8 mouse cellular contexts compared by ENCODE assay signal in the genomic region with DNA sequence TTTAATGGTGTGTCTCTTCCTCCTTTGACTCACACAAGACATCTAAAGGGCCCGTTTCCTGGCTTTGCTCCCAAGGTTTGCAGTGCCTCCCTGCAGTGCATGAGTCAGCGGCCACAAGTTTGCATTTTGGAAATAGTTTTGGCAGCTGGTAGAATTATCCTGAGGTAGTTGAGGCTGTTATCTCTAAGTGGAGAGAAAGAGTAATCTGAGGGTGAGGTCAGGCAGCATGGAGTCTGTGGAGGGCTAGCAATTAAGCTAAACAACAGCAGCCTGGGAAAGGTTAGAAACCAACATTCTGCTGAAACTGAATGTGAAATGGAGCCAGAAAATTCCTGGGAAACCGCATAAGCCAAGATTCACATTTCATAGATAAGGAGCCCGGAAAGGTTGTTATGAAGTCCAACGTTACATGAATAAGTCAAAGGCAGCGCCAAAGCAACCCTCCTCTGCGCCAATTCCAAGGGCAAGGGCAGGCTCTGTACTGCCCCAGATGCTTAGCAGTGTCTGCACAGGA.
A peak's percentile ranks its signal among the peaks of the same experiment; 100 is the strongest.
DNase-seq lines count a peak whose midpoint lies in the region; ATAC-seq and TF ChIP-seq lines count a peak whose summit lies in the region.

No protein-coding gene starts in this region.

- H3K9ac ChIP-seq in embryonic facial prominence, embryonic 14.5 days (ENCODE audit: low read depth, low read length): no peak overlapping the region
- H3K9ac ChIP-seq in forebrain, embryonic 12.5 days: no peak overlapping the region
- no peak overlapping the region for H3K9ac ChIP-seq in midbrain, embryonic 13.5 days (replicated peaks)

- H3K4me1 ChIP-seq in embryonic facial prominence, embryonic 14.5 days (ENCODE audit: control insufficient read depth, insufficient read depth, low read length): no peaks in the 10 kb centered on the region; the same call in 1 of the 2 replicates
- no peaks in the 10 kb centered on the region for H3K4me1 ChIP-seq in embryonic facial prominence, embryonic 10.5 days
- peaks cover 2% of the 10 kb centered on the region; the same call in 1 of the 2 replicates for H3K4me1 ChIP-seq in lung, adult 2 months (ENCODE audit: control insufficient read depth, insufficient read depth, low read length)
- no peaks in the 10 kb centered on the region for H3K4me1 ChIP-seq in forebrain, embryonic 12.5 days
- H3K4me1 ChIP-seq in midbrain, embryonic 13.5 days (replicated peaks): no peaks in the 10 kb centered on the region

- H3K9me3 ChIP-seq in embryonic facial prominence, embryonic 14.5 days (ENCODE audit: control insufficient read depth, low read length): no peaks in the 10 kb centered on the region
- H3K9me3 ChIP-seq in embryonic facial prominence, embryonic 10.5 days: no peaks in the 10 kb centered on the region
- no peaks in the 10 kb centered on the region for H3K9me3 ChIP-seq in forebrain, embryonic 12.5 days
- no peaks in the 10 kb centered on the region for H3K9me3 ChIP-seq in midbrain, embryonic 13.5 days

- H3K4me3 ChIP-seq in embryonic facial prominence, embryonic 14.5 days (ENCODE audit: low read depth, low read length): no peak overlapping the region
- H3K4me3 ChIP-seq in embryonic facial prominence, embryonic 10.5 days: no peak overlapping the region
- H3K4me3 ChIP-seq in lung, adult 2 months (replicated peaks; ENCODE audit: extremely low read depth, low read depth, low read length): no peak overlapping the region
- H3K4me3 ChIP-seq in forebrain, embryonic 12.5 days (replicated peaks): no peak overlapping the region
- no peak overlapping the region for H3K4me3 ChIP-seq in midbrain, embryonic 13.5 days (replicated peaks)

- no peak overlapping the region for H3K4me2 ChIP-seq in embryonic facial prominence, embryonic 14.5 days (ENCODE audit: low read depth, low read length)
- H3K4me2 ChIP-seq in forebrain, embryonic 12.5 days: no peak overlapping the region
- no peak overlapping the region for H3K4me2 ChIP-seq in midbrain, embryonic 13.5 days (replicated peaks)

- no peak for TF ChIP-seq CTCF in lung, adult 2 months (IDR thresholded peaks at IDR 0.05; ENCODE audit: insufficient read depth, low read length)

- peak; percentile 81 for DNase-seq in embryonic facial prominence, embryonic 14.5 days (ENCODE audit: low spot score)
- no peak for DNase-seq in embryonic facial prominence, embryonic 10.5 days (ENCODE audit: low spot score)
- DNase-seq in 3134 (ENCODE audit: extremely low read depth, insufficient read length, low spot score): peak; percentile 87
- DNase-seq in fibroblast of lung, adult 2 months (ENCODE audit: low read depth): peak; percentile 94
- DNase-seq in lung, adult 2 months: peak; percentile 52
- DNase-seq in T-cell, adult 2 months (ENCODE audit: low spot score): no peak

- no peaks in the 10 kb centered on the region for H3K36me3 ChIP-seq in embryonic facial prominence, embryonic 14.5 days (ENCODE audit: control insufficient read depth, insufficient read depth, low read length)
- no peaks in the 10 kb centered on the region for H3K36me3 ChIP-seq in embryonic facial prominence, embryonic 10.5 days (replicated peaks)
- no peaks in the 10 kb centered on the region for H3K36me3 ChIP-seq in forebrain, embryonic 12.5 days (replicated peaks)
- H3K36me3 ChIP-seq in midbrain, embryonic 13.5 days: no peaks in the 10 kb centered on the region

- WGBS in embryonic facial prominence, embryonic 14.5 days: 62% methylated on average over 7 of the region's 7 CpGs
- 86% methylated on average over 7 of the region's 7 CpGs for WGBS in embryonic facial prominence, embryonic 10.5 days
- WGBS in lung, adult 2 months: 38% methylated on average over 7 of the region's 7 CpGs
- 88% methylated on average over 7 of the region's 7 CpGs for WGBS in forebrain, embryonic 12.5 days
- 91% methylated on average over 7 of the region's 7 CpGs for WGBS in midbrain, embryonic 13.5 days

- H3K27ac ChIP-seq in embryonic facial prominence, embryonic 14.5 days (replicated peaks; ENCODE audit: low read depth, low read length): no peak overlapping the region
- no peak overlapping the region for H3K27ac ChIP-seq in embryonic facial prominence, embryonic 10.5 days (replicated peaks)
- H3K27ac ChIP-seq in forebrain, embryonic 12.5 days: no peak overlapping the region
- no peak overlapping the region for H3K27ac ChIP-seq in midbrain, embryonic 13.5 days

- no peak for TF ChIP-seq POLR2A in lung, adult 2 months (IDR thresholded peaks at IDR 0.05; ENCODE audit: borderline replicate concordance, extremely low read depth, low read depth, low read length)

- ATAC-seq in embryonic facial prominence, embryonic 14.5 days (ENCODE audit: low read depth): peak; percentile 60; the same call in 1 of the 2 replicates
- ATAC-seq in forebrain, embryonic 12.5 days (ENCODE audit: low FRiP score): no peak
- no peak for ATAC-seq in midbrain, embryonic 13.5 days

- no peaks in the 10 kb centered on the region for H3K27me3 ChIP-seq in embryonic facial prominence, embryonic 14.5 days (replicated peaks; ENCODE audit: control insufficient read depth, insufficient read depth, low read length)
- no peaks in the 10 kb centered on the region for H3K27me3 ChIP-seq in embryonic facial prominence, embryonic 10.5 days (replicated peaks; ENCODE audit: low read depth, poor library complexity, severe bottlenecking)
- H3K27me3 ChIP-seq in forebrain, embryonic 12.5 days: no peaks in the 10 kb centered on the region
- no peaks in the 10 kb centered on the region for H3K27me3 ChIP-seq in midbrain, embryonic 13.5 days

Comparison
In these comparisons a context has a peak if more than half of its experiments do, and no peak if none do; other contexts are left out.
1. DNase-seq: peak in embryonic facial prominence, embryonic 14.5 days (single experiment), 3134 (single experiment), fibroblast of lung, adult 2 months (single experiment) and lung, adult 2 months (single experiment); none in embryonic facial prominence, embryonic 10.5 days (single experiment) and T-cell, adult 2 months (single experiment).